Mouse (Mus musculus) neural tube, embryonic 13.5 days (tissue): ENCODE data around the gene Hdac4. TPM values are rescaled to one million over a fixed set of nuclear protein-coding genes. Genes with fewer than 3 reads are reported as not detected.

Experiments used
- ATAC-seq: fragments of 200-750 bp; cut with Nextera tagmentation; 2 replicates; pipeline ENCODE4 v1.8.0; 2017; ENCODE audit warnings: low read depth, mild to moderate bottlenecking, moderate TSS enrichment, moderate library complexity
- H3K27ac ChIP-seq: fragments of 300-500 bp; sonication (generic); replicated peaks from 2 replicates; pipeline ENCODE4 v1.5.1; 2015; ENCODE audit warnings: moderate library complexity, mild to moderate bottlenecking, inconsistent platforms
- H3K27me3 ChIP-seq: fragments of 300-500 bp; sonication (generic); 2 replicates; pipeline ENCODE4 v1.6.1; 2015; ENCODE audit warnings: mild to moderate bottlenecking, inconsistent platforms
- H3K36me3 ChIP-seq: fragments of 300-500 bp; sonication (generic); 2 replicates; pipeline ENCODE4 v1.6.1; 2015; ENCODE audit warnings: mild to moderate bottlenecking, inconsistent platforms
- H3K4me1 ChIP-seq: fragments of 300-500 bp; sonication (generic); replicated peaks from 2 replicates; pipeline ENCODE4 v1.6.1; 2015; ENCODE audit warnings: inconsistent platforms
- H3K4me2 ChIP-seq: fragments of 300-500 bp; sonication (generic); 2 replicates; pipeline ENCODE4 v1.6.1; 2015; ENCODE audit warnings: inconsistent platforms, mild to moderate bottlenecking, moderate library complexity
- H3K4me3 ChIP-seq: fragments of 300-500 bp; sonication (generic); 2 replicates; pipeline ENCODE4 v1.5.1; 2015; ENCODE audit warnings: mild to moderate bottlenecking, inconsistent platforms
- H3K9ac ChIP-seq: fragments of 300-500 bp; sonication (generic); 2 replicates; pipeline ENCODE4 v1.6.1; 2015; ENCODE audit warnings: moderate library complexity, mild to moderate bottlenecking, inconsistent platforms
- H3K9me3 ChIP-seq: fragments of 300-500 bp; sonication (generic); 2 replicates; pipeline ENCODE4 v1.6.1; 2016; ENCODE audit warnings: inconsistent platforms
- WGBS: fragments of 180-500 bp; shearing (Covaris S2); methylation state at CpG from one replicate; pipeline ENCODE4 v1.1.7; 2015; 5-methylcytosine and 5-hydroxymethylcytosine counted together
- polyA plus RNA-seq: library from polyadenylated mRNA; unstranded; fragments of >200 nt; fragmentation: Nextera tagmentation; extraction: Ambion mirVana; gene quantifications from 2 replicates; pipeline ENCODE4 v1.2.1, GENCODE M21; 2015

The Hdac4 gene
- polyA plus RNA-seq, 1 experiment from 2014 or later = 28.7 TPM

DNA sequence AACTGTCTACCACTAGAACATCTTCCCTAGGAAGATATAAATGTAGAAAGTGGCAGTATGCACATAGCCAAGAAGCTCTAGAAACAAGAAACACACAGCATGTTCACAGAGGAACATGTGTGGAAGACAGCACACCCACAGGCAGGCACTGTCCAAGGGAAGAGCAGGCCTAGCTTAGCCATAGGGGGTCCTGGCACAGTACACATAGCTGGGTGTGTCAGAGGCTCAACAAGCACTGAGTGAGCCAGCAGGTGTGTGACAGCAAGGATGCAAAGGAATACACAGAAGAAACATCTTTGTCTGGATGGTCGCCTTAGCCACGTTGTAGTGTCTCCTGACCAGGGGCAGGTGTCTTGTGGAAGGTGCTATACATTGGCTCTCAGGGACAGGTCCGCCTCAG is 132.2 kb downstream of the Hdac4 start:
- no peak for ATAC-seq
- Histone ChIP-seq H3K27me3 (no peaks in the 10 kb centered on the region), H3K4me3 (no peak overlapping the region), H3K9me3 (no peaks in the 10 kb centered on the region), H3K36me3 (no peaks in the 10 kb centered on the region), H3K4me1 (peaks cover 53% of the 10 kb centered on the region), H3K9ac (no peak overlapping the region), H3K4me2 (no peak overlapping the region), H3K27ac (peak overlapping the region; percentile 86)
- WGBS = 93% methylated on average over 3 of the region's 3 CpGs

DNA sequence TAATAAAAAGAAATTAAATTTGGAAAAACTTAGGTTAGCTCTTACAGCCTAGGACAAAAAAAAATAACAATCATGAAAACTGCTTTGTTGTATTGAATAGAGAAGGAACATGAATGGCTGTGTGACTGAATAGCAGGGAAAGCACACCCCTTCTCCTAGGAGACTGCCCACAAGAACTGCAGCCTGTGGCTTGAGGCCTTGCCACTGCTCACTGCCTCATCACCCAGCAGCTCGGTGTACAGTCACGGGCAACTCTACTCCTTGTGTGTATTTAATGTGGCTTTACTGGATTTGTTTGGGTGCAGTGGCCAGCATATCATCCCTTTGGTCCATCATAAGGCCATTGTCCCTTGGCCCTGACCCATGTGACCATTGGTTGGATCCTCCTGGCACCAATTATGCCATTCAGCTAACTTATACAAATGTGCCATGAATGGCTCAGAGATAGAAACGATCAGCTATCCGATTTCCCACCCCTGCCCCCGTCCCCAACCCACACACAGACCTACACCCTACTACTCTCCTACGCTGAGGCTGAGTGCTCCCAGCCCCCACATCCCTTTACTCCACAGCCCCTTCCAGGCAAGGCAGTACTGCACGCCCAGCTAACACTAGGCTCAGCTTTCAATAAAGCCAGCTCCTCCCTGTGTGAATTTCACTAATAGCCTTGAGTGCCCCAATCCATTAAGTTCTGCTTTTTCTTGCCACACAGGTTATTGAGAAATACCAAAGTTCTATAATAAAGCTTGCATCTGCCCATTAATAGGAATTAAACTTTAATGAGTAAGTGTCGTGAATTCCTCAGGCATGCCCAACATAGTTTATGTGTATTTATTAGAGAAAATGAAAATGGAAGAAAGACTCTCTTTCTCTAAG is 134.1 kb downstream of the Hdac4 start:
- WGBS = 24% methylated on average over 8 of the region's 8 CpGs
- no peak overlapping the region for H3K4me2 ChIP-seq
- no peaks in the 10 kb centered on the region for H3K36me3 ChIP-seq
- peaks cover 53% of the 10 kb centered on the region for H3K4me1 ChIP-seq
- H3K4me3 ChIP-seq = no peak overlapping the region
- H3K9me3 ChIP-seq = no peaks in the 10 kb centered on the region
- ATAC-seq = peak; percentile 93
- H3K27me3 ChIP-seq = no peaks in the 10 kb centered on the region
- peak overlapping the region; percentile 86 for H3K27ac ChIP-seq
- H3K9ac ChIP-seq = no peak overlapping the region

DNA sequence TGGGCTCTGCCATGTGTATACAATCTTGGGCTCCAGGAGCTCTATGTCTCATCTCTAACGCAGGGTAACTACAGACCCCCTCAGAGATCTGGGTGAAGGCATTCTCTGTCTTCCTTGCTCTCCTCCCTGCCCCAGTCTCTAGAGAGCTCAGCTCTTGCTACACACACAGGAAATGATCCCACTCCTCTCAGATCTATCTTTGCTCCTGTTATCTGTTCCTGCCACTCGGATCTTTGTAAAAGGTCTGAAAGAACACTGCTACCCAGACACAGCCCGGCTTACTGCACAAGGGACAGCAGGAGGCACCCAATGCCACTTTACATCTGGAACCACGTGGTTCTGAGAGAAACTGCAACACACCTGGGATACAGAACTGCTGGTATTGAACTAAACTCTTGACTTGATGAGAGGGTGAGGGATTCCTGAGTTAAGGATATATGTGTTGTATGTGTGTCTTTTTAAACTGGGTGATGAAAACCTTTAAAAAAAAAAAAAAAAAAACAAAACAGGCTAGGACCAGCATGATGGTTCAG is 134.9 kb downstream of the Hdac4 start:
- no peak for ATAC-seq
- no peak overlapping the region for H3K4me3 ChIP-seq
- no peaks in the 10 kb centered on the region for H3K27me3 ChIP-seq
- peaks cover 55% of the 10 kb centered on the region for H3K4me1 ChIP-seq
- H3K36me3 ChIP-seq = no peaks in the 10 kb centered on the region
- no peak overlapping the region for H3K9ac ChIP-seq
- H3K4me2 ChIP-seq = no peak overlapping the region
- H3K9me3 ChIP-seq = no peaks in the 10 kb centered on the region
- 68% methylated on average over 4 of the region's 4 CpGs for WGBS
- H3K27ac ChIP-seq = peak overlapping the region; percentile 86

DNA sequence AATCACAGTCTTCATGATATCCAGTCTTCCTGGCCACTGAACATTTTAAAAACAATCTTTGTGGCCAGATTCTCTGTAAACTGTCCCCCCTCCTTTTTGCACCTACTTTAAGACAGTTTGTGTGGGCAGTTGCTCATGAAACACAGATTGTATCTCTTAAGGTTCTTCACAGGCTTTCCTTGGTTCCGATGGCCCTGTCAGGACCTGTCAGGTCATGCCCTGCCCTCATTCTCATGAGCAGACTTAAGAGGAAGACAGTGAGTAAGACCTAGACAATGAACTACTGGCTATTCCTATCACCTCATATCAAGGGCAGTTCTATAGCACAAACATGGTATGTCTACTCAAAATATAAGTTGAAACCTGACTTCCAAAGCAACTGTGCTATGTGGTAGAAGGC is 135.9 kb downstream of the Hdac4 start:
- Histone ChIP-seq H3K4me3 (no peak overlapping the region), H3K4me2 (no peak overlapping the region), H3K9ac (no peak overlapping the region), H3K9me3 (no peaks in the 10 kb centered on the region), H3K27ac (no peak overlapping the region), H3K27me3 (no peaks in the 10 kb centered on the region), H3K36me3 (no peaks in the 10 kb centered on the region), H3K4me1 (peaks cover 56% of the 10 kb centered on the region)
- ATAC-seq = no peak
- 94% methylated on average over 1 of the region's 1 CpGs for WGBS

DNA sequence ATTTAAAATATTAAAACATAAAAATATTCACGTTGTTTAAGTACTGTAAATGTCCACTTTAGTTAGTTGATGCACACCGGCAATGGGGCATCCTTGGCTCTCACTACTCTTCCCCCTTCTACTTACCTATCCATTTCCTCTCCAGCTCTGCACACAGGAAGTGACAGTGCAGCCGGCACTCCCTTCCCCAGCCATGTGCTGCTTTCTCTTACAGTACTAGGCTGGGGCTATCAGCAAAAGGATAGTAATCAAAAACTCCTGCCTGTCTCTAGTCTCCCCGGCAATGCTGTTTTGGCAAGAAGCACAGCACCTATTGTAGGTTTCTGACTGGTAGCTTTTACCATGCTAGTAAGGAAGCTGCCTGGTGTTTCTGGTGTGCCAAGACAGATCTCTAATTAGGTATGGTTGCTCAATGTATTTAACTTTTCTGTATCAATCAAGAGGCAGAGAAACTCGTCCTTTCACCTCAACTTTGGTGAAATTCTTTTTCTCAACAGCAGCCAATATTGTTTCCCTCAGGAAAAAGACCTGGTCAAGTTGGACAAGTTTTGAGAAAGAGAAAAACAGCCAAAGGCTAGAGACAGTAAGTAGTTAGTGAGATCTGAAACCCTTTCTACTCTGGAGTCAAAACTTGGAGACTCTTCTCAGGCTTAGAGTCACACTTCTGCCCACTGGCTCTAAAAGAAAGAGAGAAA is 136.6 kb downstream of the Hdac4 start:
- H3K36me3 ChIP-seq = no peaks in the 10 kb centered on the region
- H3K4me3 ChIP-seq = no peak overlapping the region
- no peaks in the 10 kb centered on the region for H3K9me3 ChIP-seq
- no peak for ATAC-seq
- no peaks in the 10 kb centered on the region for H3K27me3 ChIP-seq
- 83% methylated on average over 5 of the region's 5 CpGs for WGBS
- H3K27ac ChIP-seq = no peak overlapping the region
- H3K4me2 ChIP-seq = no peak overlapping the region
- peaks cover 53% of the 10 kb centered on the region for H3K4me1 ChIP-seq
- H3K9ac ChIP-seq = no peak overlapping the region

DNA sequence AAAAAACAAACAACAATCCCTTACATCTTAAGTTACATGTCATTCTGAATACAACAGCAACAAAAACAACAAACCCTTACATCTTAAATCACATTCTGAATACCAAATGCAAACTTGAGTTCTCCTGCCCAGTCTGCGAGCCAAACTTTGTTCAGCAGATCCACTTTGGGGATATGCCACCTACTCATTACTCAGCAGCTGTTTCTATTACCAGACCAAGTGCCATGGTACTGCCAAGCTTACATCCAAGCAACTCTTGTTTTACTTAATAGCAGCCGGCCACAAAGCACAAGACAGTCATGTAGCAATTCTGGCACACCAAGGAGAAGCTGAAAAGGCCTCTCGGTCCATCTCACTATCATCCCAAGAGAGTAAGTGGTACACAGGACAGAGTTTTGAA is 138.4 kb downstream of the Hdac4 start:
- 91% methylated on average over 3 of the region's 3 CpGs for whole genome bisulfite sequencing
- Histone ChIP-seq H3K4me3 (no peak overlapping the region), H3K27ac (no peak overlapping the region), H3K4me2 (no peak overlapping the region), H3K9me3 (no peaks in the 10 kb centered on the region), H3K36me3 (no peaks in the 10 kb centered on the region), H3K27me3 (no peaks in the 10 kb centered on the region), H3K4me1 (peaks cover 43% of the 10 kb centered on the region), H3K9ac (no peak overlapping the region)
- no peak for ATAC-seq

DNA sequence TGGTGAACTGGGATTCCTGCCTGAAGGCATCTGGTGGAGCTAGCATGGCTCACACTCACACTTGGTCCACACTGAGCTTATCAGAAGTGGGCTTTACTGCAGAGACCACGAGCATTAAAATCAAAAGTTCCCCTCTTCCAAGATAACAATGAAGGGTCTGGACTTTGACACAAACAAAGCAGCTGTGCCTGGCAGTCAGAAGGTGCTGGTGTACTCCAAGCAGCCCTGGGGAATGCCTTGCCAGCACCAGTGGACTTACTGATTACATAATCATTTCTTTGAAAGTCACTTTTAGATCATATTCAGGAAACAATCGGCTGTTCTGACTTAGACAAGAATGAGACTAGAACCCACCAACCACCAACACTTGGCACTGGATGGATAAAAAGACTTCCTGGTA is 140.3 kb downstream of the Hdac4 start:
- Histone ChIP-seq H3K4me2 (no peak overlapping the region), H3K4me1 (peaks cover 39% of the 10 kb centered on the region), H3K4me3 (no peak overlapping the region), H3K36me3 (no peaks in the 10 kb centered on the region), H3K27ac (no peak overlapping the region), H3K9me3 (no peaks in the 10 kb centered on the region), H3K9ac (no peak overlapping the region), H3K27me3 (no peaks in the 10 kb centered on the region)
- ATAC-seq = no peak
- WGBS = 80% methylated on average over 2 of the region's 2 CpGs

DNA sequence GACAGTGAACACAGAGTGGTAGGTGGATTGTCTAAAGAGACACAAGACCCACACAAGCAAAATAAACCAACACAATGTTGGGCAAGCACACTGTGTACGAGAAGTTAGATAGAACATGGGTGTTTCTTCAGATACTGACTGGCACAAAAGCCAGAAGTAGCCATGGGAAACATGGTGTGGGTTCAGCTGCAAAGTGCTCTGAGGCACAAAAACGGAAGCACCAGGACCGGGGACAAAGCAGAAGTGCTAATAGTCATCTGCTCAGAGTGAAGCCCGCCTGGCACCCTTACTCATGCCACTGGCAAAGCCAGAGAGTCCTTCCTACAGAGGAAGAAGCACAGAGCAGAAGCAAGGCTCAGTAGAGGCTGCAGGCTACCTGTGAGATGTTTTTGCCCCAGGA is 143.3 kb downstream of the Hdac4 start:
- H3K9ac ChIP-seq = no peak overlapping the region
- no peaks in the 10 kb centered on the region for H3K27me3 ChIP-seq
- no peak overlapping the region for H3K27ac ChIP-seq
- ATAC-seq = no peak
- no peaks in the 10 kb centered on the region for H3K36me3 ChIP-seq
- H3K4me1 ChIP-seq = peaks cover 26% of the 10 kb centered on the region
- 86% methylated on average over 4 of the region's 4 CpGs for WGBS
- H3K4me2 ChIP-seq = no peak overlapping the region
- no peak overlapping the region for H3K4me3 ChIP-seq
- H3K9me3 ChIP-seq = no peaks in the 10 kb centered on the region

GRCm38 (mm10) chr1:92051489-92052062 is 143.9 kb downstream of the Hdac4 start:
- WGBS = 89% methylated on average over 4 of the region's 4 CpGs
- Histone ChIP-seq H3K4me3 (no peak overlapping the region), H3K27ac (no peak overlapping the region), H3K36me3 (no peaks in the 10 kb centered on the region), H3K9me3 (no peaks in the 10 kb centered on the region), H3K4me1 (peaks cover 26% of the 10 kb centered on the region), H3K27me3 (no peaks in the 10 kb centered on the region), H3K4me2 (no peak overlapping the region), H3K9ac (no peak overlapping the region)
- ATAC-seq = no peak

DNA sequence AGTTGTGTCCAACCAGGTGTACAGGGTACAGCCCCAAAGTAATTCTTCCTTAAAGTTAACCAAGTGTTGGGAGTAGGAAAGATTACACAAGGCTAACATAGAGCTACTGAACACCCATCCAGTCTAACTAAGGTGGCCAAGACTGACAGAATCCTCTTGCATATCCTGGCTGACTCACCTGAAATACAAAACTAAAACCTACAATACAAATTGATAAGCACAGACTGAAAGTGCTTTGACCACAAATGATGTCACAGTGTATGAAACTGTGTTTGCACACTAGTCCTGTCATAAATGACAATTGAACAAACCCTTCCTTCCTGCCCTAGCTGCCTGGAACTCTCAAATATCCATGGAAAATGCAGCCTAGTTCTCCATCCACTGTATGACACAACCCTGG is 144.5 kb downstream of the Hdac4 start:
- ATAC-seq = no peak
- no peaks in the 10 kb centered on the region for H3K36me3 ChIP-seq
- no peaks in the 10 kb centered on the region for H3K9me3 ChIP-seq

GRCm38 (mm10) chr1:92050566-92050965 is 144.9 kb downstream of the Hdac4 start:
- ATAC-seq = no peak
- 13% methylated on average over 3 of the region's 3 CpGs for WGBS

More for the DNA sequence above, 144.5 kb downstream of the Hdac4 start:
- Histone ChIP-seq H3K27me3 (no peaks in the 10 kb centered on the region), H3K4me3 (no peak overlapping the region), H3K9ac (no peak overlapping the region), H3K27ac (no peak overlapping the region), H3K4me1 (peaks cover 26% of the 10 kb centered on the region), H3K4me2 (no peak overlapping the region)

More at GRCm38 (mm10) chr1:92050566-92050965, 144.9 kb downstream of the Hdac4 start:
- Histone ChIP-seq H3K36me3 (no peaks in the 10 kb centered on the region), H3K4me2 (no peak overlapping the region), H3K27ac (no peak overlapping the region), H3K27me3 (no peaks in the 10 kb centered on the region), H3K4me3 (no peak overlapping the region), H3K9me3 (no peaks in the 10 kb centered on the region), H3K9ac (no peak overlapping the region), H3K4me1 (peaks cover 26% of the 10 kb centered on the region)
